Mouse (Mus musculus) lung, adult 2 months (tissue): ENCODE measurements at regions not wholly inside any gene's neighbourhood (a gene's known extent, or its start where the extent isn't known, plus 50 kb on each side); places are given as distances from the start of the nearest gene placed in this dataset.
A peak's percentile ranks its signal among the peaks of the same experiment; 100 is the strongest.

ENCODE experiments used
- DNase-seq: peaks from one replicate; pipeline ENCODE4 v3.0.0; 2022
- H3K4me1 ChIP-seq: fragments of 200-500 bp; 2 replicates; pipeline ENCODE4 v1.6.1; 2011; ENCODE audit warnings: low read length; ENCODE audit not compliant: control insufficient read depth, insufficient read depth
- H3K4me3 ChIP-seq: fragments of 200-500 bp; replicated peaks from 2 replicates; pipeline ENCODE3; 2011; ENCODE audit warnings: low read depth, mild to moderate bottlenecking, control low read depth, low read length; ENCODE audit errors: extremely low read depth
- CTCF ChIP-seq: fragments of 200-500 bp; IDR thresholded peaks from 2 replicates; pipeline ENCODE4 v1.5.1; 2011; ENCODE audit warnings: mild to moderate bottlenecking, low read length, control low read depth; ENCODE audit not compliant: insufficient read depth
- POLR2A ChIP-seq: fragments of 200-500 bp; IDR thresholded peaks from 2 replicates; pipeline ENCODE4 v1.6.1; 2011; ENCODE audit warnings: low read depth, mild to moderate bottlenecking, control low read depth, low read length, borderline replicate concordance; ENCODE audit errors: extremely low read depth
- WGBS: fragments of 180-500 bp; shearing (Covaris S2); methylation state at CpG from one replicate; pipeline ENCODE4 v1.1.7; 2018; 5-methylcytosine and 5-hydroxymethylcytosine counted together

- WGBS, result 34% methylated on average over 5 of the region's 5 CpGs
- TF ChIP-seq CTCF, result no peak
- TF ChIP-seq POLR2A, result no peak
- Histone ChIP-seq H3K4me1 (no peaks in the 10 kb centered on the region), H3K4me3 (no peak overlapping the region)
- no peak for DNase-seq
These were observed 176.3 kb upstream of the Spaca1 start for GRCm38 (mm10) chr4:34226089-34226840.

- no peak for DNase-seq
- Histone ChIP-seq H3K4me1 (no peaks in the 10 kb centered on the region), H3K4me3 (no peak overlapping the region)
- TF ChIP-seq CTCF (no peak), POLR2A (no peak)
- WGBS, result 72% methylated on average over 5 of the region's 5 CpGs
These were observed 176.9 kb upstream of the Spaca1 start for GRCm38 (mm10) chr4:34226886-34227285.

GRCm38 (mm10) chr4:34227611-34228010 lies 177.6 kb upstream of the Spaca1 start:
- H3K4me3 ChIP-seq, result no peak overlapping the region
- H3K4me1 ChIP-seq, result no peaks in the 10 kb centered on the region
- TF ChIP-seq CTCF (no peak), POLR2A (no peak)
- 62% methylated on average over 5 of the region's 5 CpGs for WGBS
- no peak for DNase-seq

- TF ChIP-seq CTCF, result peak; percentile 70
- no peak for TF ChIP-seq POLR2A
- Histone ChIP-seq H3K4me3 (no peak overlapping the region), H3K4me1 (no peaks in the 10 kb centered on the region)
- no peak for DNase-seq
- 10% methylated on average over 3 of the region's 3 CpGs for WGBS
These were observed 181.3 kb upstream of the Spaca1 start for GRCm38 (mm10) chr4:34231270-34231669.

- no peak for DNase-seq
- Histone ChIP-seq H3K4me3 (no peak overlapping the region), H3K4me1 (no peaks in the 10 kb centered on the region)
- TF ChIP-seq POLR2A, result no peak
- no peak for TF ChIP-seq CTCF
- WGBS, result 58% methylated on average over 11 of the region's 11 CpGs
These were observed 184.2 kb upstream of the Spaca1 start for GRCm38 (mm10) chr4:34234204-34234603.

- WGBS, result 56% methylated on average over 8 of the region's 8 CpGs
- no peaks in the 10 kb centered on the region for H3K4me1 ChIP-seq
- H3K4me3 ChIP-seq, result no peak overlapping the region
- TF ChIP-seq CTCF (no peak), POLR2A (no peak)
- DNase-seq, result no peak
These were observed 184.7 kb upstream of the Spaca1 start for GRCm38 (mm10) chr4:34234645-34235044.

- 70% methylated on average over 3 of the region's 3 CpGs for WGBS
- Histone ChIP-seq H3K4me3 (no peak overlapping the region), H3K4me1 (no peaks in the 10 kb centered on the region)
- DNase-seq, result no peak
- TF ChIP-seq CTCF (no peak), POLR2A (no peak)
These were observed 187.8 kb upstream of the Spaca1 start for GRCm38 (mm10) chr4:34237791-34238190.

GRCm38 (mm10) chr4:34239624-34240023 lies 189.6 kb upstream of the Spaca1 start:
- no peak for TF ChIP-seq CTCF
- TF ChIP-seq POLR2A, result no peak
- 41% methylated on average over 3 of the region's 3 CpGs for WGBS
- Histone ChIP-seq H3K4me3 (no peak overlapping the region), H3K4me1 (no peaks in the 10 kb centered on the region)
- no peak for DNase-seq

- Histone ChIP-seq H3K4me3 (no peak overlapping the region), H3K4me1 (no peaks in the 10 kb centered on the region)
- TF ChIP-seq POLR2A (no peak), CTCF (no peak)
- WGBS, result 48% methylated on average over 7 of the region's 7 CpGs
- DNase-seq, result no peak
These were observed 191.1 kb upstream of the Spaca1 start for GRCm38 (mm10) chr4:34241060-34241571.

- no peak for DNase-seq
- H3K4me3 ChIP-seq, result no peak overlapping the region
- H3K4me1 ChIP-seq, result no peaks in the 10 kb centered on the region
- 56% methylated on average over 3 of the region's 3 CpGs for WGBS
- TF ChIP-seq CTCF (no peak), POLR2A (no peak)
These were observed 191.7 kb upstream of the Spaca1 start for GRCm38 (mm10) chr4:34241673-34242072.
